Mouse (Mus musculus) heart, adult 8-10 months (tissue): ENCODE measurements around the gene Fgfrl1. TPM values are rescaled to one million over a fixed set of nuclear protein-coding genes. Genes with fewer than 3 reads are reported as not detected.

ENCODE experiments used
- DNase-seq: peaks from one replicate; pipeline ENCODE4 v3.0.0; 2022; ENCODE audit warnings: low spot score
- total RNA-seq, 4 experiments: library from RNA; stranded (reverse); gene quantifications; 2 replicates each; pipeline ENCODE4 v1.2.4; 2022

Gene Fgfrl1
- total RNA-seq, 4 experiments from 2014 or later, result 22.5 to 30.0 (median 26.3) TPM

GRCm38 (mm10) chr5:108700346-108700745 is 8.2 kb downstream of the Fgfrl1 start:
- DNase-seq, result no peak

DNA sequence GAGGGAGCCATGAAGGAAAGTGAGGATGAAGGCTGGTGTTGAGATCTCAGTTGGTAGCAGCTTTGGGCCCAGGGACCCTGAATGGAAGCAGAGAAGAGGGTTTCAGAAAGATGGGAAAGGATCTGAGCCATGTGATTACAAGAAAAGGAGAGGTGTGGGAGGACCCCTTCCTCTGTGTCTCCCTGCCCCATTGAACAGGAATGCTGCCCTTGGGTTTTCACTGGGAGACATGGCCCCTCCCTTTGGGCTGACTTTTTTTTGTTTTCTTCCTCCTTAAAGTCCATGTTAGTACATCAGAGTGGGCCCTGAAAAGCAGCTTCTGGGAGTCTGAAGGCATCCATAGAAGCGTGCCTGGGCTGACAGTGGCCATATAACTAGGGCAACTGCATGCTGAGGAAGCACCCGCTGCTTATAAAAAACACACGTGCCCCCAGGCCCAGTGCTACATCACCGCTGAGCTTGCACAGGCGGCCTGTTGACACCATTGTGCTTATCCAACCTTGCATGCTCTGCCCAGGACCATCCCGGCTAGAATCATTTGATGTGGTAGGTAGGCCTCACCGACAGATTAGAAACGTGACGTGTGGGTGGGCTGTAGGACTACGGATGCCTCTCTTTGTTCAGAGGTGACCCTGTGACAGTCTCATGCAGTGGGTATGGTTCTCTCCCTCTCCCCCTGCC is 9.3 kb downstream of the Fgfrl1 start:
- no peak for DNase-seq

GRCm38 (mm10) chr5:108703754-108704626 is 11.8 kb downstream of the Fgfrl1 start:
- DNase-seq, result no peak

- no peak for DNase-seq
Observed at GRCm38 (mm10) chr5:108707758-108708157, 15.6 kb downstream of the Fgfrl1 start.

GRCm38 (mm10) chr5:108708419-108708818 is 16.2 kb downstream of the Fgfrl1 start:
- no peak for DNase-seq

GRCm38 (mm10) chr5:108708981-108709731 is 17.0 kb downstream of the Fgfrl1 start:
- no peak for DNase-seq

- no peak for DNase-seq
Observed at GRCm38 (mm10) chr5:108711968-108712367, 19.8 kb downstream of the Fgfrl1 start.

DNA sequence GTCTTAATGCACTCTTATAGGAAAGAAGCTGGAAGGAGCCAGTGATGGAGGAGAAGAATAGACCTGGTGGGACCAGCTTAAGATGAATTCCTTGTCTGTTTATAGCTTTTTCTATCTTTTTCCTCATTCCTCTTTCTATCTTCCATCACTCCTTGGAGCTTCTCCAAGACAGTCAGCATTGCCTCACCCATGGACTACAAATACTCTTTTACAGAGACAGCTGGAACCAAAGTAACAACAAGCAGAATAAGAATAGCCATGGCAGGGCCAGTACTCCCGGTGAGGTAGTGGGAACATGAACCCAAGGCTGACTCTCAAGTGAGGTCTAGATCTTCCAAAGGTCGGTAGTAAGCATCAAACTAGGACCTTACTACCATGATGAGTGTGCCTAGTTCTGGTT is 20.9 kb downstream of the Fgfrl1 start:
- no peak for DNase-seq

DNA sequence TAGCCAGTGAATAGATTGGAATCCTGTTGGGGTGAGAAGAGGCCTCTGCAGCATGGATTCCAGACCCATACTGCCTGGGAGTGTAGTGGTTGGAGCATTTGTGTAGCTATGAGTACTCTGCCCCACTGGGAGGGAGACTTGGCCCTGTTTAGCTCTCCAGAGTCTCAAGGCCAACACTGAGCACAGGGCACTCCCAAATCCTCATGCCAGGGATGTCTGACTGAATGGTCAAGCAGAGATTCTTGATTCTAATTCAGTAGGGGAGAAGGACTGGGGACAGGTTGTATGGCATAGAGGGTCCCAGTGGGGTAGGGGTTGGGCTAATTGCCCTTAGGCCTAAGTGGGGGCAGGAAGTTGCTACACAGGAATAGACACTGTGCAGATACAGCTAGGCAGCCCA is 21.5 kb downstream of the Fgfrl1 start:
- DNase-seq, result no peak

GRCm38 (mm10) chr5:108714149-108714548 is 22.0 kb downstream of the Fgfrl1 start:
- no peak for DNase-seq

- DNase-seq, result no peak
Observed at GRCm38 (mm10) chr5:108715974-108716373, 23.8 kb downstream of the Fgfrl1 start.

GRCm38 (mm10) chr5:108718051-108718450 is 25.9 kb downstream of the Fgfrl1 start:
- DNase-seq, result no peak

DNA sequence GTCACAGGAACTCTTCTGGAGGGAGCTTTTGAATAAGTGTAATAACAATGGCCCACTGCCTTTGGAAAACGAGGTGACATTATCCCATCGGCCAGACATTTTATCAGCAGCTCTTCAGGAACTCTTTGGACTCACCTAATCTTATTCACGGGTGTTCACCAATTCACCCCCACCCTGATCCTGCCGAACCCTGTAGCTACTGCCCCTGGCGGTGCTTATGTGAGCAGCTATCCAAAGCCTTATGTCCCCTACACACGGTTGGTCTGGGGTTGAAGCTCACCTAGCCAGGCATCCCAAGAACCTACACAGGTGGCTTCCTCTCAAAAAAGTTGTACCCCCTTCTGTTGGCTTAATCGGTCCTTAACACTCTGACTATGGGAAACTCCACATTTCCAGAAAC is 27.6 kb downstream of the Fgfrl1 start:
- DNase-seq, result no peak

DNA sequence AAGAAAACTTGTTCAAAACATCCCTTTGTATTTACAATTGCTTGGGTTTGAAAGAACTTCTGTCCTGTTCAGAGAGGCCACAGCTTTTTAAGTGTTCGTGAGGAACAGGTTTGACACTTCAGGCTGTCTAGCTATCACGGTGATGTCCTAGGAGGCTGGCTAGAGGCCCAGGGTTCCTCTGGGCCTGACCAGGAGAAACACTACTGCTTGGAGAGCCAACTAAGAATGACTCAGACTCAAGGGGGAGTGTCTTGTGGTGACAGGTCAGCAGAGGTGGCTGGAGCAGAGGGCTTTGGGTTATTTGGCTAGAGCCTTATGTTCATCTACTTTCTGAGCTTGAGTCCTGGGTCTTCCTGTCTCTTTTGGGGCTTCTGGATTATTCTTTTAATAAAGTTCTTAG is 31.8 kb downstream of the Fgfrl1 start:
- no peak for DNase-seq

DNA sequence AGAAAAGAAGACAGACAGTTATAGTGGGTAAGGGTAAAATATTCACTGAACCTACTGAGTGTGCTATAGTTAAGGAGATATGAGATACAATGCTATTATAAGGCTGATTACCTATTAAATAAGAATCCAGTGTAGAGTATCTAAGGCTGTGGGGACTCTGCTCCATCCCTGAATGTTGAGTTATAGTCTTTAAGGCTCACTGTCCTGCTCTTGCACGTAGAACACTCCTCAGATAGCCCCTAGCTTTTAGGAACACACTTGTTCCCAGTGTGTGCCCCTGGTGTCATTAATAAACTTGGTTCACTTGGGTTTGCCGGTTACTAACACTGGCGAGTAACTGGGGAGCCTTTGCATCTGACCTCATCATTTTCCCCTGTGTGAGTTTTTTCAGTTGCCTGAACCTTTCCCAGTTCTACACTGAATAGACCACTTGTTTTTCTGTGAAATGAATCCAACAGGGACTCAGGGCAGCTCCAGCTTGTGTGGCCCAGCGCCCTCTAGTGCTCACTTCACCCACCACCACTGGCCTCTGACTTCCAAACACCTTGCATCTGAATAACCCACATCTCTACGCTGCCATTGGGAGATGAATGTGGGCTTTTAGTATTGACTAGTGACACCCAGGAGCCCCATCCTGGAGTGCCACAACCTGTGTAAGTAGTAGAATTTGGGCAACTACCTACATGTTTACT is 34.5 kb downstream of the Fgfrl1 start:
- peak; percentile 57 for DNase-seq

DNA sequence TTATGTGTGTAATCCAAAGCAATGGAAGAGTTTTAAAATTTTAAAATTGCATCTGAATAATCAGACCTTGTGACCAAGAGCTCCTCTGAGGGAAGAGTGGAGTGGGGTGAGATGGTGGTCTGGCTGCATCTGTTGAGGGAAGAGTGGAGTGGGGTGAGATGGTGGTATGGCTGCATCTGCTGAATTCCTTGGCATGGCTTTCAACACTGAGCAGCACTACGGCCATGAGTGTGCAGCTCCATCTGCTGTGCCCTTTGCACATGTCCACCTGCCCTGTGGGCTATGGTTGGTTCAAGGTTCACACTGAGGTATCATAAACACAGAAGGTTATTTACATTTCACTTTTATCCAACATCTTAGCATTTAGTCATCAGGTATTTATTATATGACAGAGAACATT is 35.2 kb downstream of the Fgfrl1 start:
- DNase-seq, result no peak

DNA sequence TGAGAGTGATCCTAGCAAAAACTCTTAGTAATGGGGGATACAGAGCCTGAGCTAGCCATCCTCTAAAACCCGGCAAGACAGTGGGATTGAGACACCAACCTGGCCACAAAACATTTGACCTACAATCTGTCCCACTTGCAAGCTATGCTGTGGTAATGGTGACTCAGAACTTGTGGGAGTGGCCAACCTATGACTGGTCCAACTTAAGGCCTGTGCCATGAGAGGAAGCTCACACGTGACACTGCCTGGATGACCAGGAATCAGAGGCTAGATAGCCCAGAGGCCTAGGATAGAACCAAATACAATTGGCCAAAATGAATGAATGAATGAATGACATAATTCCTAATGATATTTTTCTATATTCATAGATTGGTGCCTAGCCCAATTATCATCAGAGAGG is 49.7 kb downstream of the Fgfrl1 start:
- DNase-seq, result no peak

DNA sequence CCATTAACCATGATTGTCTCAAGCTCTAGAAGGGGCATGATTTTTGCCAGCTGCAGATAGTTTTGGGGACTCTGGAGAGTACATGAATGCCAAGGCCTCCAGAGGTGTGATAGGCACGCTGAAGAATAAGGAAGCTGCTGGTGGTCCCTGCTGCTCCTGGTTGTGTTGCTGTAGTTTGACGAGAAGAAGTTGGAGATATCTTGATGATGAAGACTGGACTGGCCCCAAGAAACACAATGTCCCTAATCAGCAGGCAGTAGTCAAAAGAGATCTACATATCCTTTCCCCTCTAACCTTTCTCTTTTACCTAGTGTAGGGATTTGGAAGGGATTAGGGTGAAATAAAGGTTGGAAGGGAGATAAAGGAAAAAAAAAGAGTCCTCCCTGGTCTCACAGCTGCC is 50.4 kb downstream of the Fgfrl1 start:
- no peak for DNase-seq

DNA sequence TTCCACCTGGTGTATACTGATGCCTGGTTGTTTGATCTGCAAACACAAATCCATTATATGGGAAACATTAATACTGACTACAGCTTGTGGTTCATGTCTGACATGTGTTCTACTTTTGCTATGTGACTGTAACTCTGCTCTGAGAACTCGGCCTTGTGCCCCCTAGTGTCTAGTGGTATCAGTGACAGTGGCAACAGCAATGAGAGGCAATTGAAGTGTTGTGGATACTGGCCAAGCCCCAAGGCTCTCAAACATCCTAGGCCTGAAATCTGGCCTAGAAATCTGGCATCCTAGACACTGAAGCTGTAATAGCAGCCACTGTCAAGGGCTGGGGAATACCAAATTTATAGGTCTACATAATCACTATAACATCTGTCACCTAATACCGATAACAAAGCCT is 51.7 kb downstream of the Fgfrl1 start:
- DNase-seq, result no peak

DNA sequence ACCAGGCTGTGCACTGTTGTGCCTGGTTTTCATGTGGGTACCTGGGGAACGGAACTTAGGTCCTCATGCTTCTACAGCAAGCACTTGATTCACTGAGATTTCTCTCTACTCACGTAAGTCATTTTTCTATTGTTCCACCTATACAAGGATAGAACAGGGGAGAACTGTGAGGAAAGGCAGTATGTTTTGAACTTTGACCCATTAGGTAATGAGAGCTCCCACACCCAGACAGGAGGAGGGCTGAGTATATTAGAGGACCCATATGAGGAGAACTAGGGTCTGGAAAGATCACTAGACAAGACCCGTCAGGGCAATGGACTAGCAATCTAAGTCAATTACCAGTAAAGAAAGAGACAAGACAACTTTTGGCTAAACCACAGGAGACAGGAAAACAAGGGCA is 52.4 kb downstream of the Fgfrl1 start:
- no peak for DNase-seq

DNA sequence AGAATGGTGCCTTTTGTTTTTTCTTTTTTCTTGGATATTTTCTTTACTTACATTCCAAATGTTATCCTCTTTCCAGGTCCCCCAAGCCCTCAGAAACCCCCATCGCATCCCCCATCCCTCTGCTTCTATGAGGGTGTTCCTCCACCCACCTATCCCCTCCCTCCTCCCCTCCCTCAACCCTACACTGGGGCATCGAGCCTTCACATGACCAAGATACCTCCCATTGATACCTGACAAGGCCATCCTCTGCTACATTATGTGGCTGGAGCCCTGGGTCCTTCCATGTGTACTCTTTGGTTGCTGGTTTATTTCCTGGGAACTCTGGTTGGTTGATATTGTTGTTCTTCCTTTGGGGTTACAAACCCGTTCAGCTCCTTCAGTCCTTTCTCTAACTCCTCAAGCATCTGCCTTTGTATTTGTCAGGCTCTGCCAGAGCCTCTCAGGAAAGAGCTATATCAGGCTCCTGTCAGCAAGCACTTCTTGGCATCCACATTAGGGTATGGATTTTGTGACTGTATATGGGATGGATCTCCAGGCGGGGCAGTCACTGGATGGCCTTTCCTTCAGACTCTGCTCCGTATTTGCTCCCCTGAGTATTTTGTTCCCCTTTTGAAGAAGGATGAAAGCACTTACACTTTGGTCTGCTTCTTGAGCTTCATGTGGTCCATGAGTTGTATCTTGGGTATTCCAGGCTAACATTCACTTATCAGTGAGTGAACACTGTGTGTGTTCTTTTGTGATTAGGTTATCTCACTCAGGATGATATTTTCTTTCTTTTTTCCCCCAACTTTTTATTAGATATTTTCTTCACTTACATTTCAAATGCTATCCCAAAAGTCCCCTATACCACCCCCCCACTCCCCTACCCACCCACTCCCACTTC is 58.4 kb downstream of the Fgfrl1 start:
- DNase-seq, result no peak
